ENCODE assay signal across 8 mouse cellular contexts in genomic region chr8:84357631-84358371, GRCm38 (mm10). TPM values are rescaled to one million over a fixed set of nuclear protein-coding genes. Genes with fewer than 3 reads are reported as not detected.
DNase-seq lines count a peak whose midpoint lies in the region; ATAC-seq lines count a peak whose summit lies in the region.

No protein-coding gene starts in this region.

- H3K4me1 ChIP-seq in hindbrain, embryonic 12.5 days = peaks cover 8% of the 10 kb centered on the region

- H3K4me2 ChIP-seq in hindbrain, embryonic 12.5 days (replicated peaks) = no peak overlapping the region

- H3K27me3 ChIP-seq in hindbrain, embryonic 12.5 days = peaks cover 13% of the 10 kb centered on the region

- H3K27ac ChIP-seq in hindbrain, embryonic 12.5 days = no peak overlapping the region

- H3K36me3 ChIP-seq in hindbrain, embryonic 12.5 days = no peaks in the 10 kb centered on the region

- WGBS in hindbrain, embryonic 12.5 days = 27% methylated on average over 20 of the region's 20 CpGs

- no peak overlapping the region for H3K9ac ChIP-seq in hindbrain, embryonic 12.5 days

- peak; percentile 81 for ATAC-seq in hindbrain, embryonic 12.5 days (ENCODE audit: low FRiP score)

- H3K9me3 ChIP-seq in hindbrain, embryonic 12.5 days (replicated peaks) = no peaks in the 10 kb centered on the region

- peak; percentile 90 for DNase-seq in NIH3T3 (ENCODE audit: low read depth)
- peak; percentile 89 for DNase-seq in cerebellum, adult 9-11 months
- DNase-seq in frontal cortex, postnatal 14 days (ENCODE audit: low spot score in 2 of 2) = peak; percentile 54 to 65
- peak; percentile 85 to 86 for DNase-seq in layer of hippocampus, postnatal 10 days (ENCODE audit: low spot score in 2 of 2)
- peak; percentile 88 for DNase-seq in lung, postnatal 10 days
- peak; percentile 65 for DNase-seq in ovary, postnatal 36 days (ENCODE audit: low spot score)
- DNase-seq in thymus, postnatal 14 days = peak; percentile 80

- no peak overlapping the region for H3K4me3 ChIP-seq in hindbrain, embryonic 12.5 days

RNA-seq across cellular contexts. Expression of gene Cacna1a, which starts 30.4 kb away (rescaled TPM):
- 13.3 and 16.1 TPM in 2 replicates for polyA plus RNA-seq in hindbrain, embryonic 12.5 days (2016; fragmentation: Nextera tagmentation; extraction: Ambion mirVana)
- 100 to 1,000 TPM; 222 to 231 TPM for total RNA-seq in layer of hippocampus, postnatal 10 days (2021)
